Mouse (Mus musculus): ENCODE measurements around the gene Fancf.
A peak's percentile ranks its signal among the peaks of the same experiment; 100 is the strongest.

Fancf gene

DNA sequence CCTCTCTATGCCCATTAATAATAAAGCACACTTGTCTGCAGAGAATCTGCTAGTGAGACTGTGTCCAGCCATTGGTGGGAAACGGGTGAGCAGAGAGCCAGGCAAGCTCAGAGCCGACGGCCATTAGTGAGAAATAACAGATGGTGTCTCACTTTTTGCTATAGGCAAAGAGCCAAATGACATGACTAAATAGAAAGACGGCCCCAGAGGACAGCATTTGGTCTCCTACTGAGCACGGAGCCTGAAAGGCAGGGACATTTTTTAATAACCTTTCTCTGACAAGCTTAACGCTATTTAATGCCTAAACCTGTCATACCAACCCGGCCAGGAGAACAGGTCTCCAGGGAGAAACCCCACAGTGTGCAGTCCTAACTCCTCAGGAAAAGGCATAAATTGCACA lies 30.1 kb downstream of the Fancf start:
- peak; percentile 59 to 80 for DNase-seq

DNA sequence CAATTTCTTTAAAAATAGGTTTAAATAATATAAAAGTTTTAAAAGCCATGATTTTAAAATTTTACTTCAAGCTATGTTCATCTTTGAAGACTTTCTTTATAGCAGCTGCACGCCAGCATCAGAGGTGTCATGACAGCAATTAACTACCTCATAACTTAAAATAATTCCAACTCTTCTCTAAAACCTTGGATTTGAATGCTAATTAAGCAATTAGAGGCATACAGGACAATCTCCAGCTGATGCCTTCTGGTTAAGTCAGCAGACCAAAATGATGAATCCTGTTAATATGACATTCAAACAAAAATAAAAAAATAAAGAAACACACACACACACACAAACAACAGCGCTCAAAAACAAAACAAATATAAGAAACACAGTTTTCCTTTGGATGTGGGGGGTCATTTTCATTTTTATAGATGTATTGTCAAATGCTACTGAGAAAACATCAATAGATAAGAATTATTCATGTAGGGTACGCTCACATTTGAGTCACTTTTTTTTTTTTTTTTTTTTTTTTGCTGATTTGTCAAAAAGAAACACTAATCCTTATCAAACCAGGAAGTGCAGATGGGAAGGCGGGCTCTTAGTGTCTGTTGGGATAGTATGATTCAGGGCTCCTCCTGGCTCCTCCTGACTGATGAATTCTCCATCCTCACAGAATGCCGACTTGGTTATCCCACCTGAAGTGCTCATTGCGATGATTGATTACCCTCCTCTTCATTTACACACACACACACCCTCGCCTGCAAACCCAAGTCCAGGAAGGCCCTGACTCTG lies 38.3 kb downstream of the Fancf start:
- DNase-seq: no peak

DNA sequence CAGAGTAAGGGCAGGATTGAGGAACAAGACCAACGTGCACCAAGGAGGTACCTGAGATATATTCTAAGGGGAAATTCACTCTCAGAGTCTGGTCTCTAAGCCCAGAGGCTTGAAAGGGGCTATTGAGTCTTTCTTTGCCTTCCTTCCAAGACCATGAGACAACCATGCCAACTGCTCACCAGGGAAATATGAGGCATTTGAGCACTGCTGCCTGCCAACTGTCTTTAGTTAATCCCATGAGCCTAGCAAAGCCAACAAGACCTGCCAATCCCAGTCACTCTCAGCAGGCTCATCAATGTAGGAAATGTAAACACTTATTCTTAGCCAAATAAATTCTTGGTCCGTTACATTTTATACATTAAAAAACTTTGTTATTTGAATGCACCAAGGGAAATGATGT lies 40.6 kb downstream of the Fancf start:
- DNase-seq: peak; percentile 54 to 80

DNA sequence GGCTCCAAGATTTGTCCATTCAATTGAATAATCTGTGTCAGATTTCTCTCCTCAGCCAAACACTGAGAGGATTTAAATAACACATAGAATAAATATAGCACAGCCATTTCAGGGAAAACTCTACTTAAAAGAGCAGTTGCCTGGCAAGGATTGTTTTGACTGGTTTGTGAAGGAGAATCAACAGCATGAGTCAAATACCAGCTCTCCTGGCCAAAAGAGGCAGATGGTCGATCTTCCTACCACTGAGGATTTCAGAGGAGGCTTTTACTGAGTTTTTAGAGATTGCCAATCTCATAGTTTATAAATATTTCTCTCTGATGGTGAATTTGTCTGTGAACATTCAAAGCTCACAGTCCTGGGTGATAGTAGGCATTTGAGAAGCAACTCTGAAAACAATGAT lies 42.2 kb downstream of the Fancf start:
- DNase-seq: peak; percentile 43 to 79

DNA sequence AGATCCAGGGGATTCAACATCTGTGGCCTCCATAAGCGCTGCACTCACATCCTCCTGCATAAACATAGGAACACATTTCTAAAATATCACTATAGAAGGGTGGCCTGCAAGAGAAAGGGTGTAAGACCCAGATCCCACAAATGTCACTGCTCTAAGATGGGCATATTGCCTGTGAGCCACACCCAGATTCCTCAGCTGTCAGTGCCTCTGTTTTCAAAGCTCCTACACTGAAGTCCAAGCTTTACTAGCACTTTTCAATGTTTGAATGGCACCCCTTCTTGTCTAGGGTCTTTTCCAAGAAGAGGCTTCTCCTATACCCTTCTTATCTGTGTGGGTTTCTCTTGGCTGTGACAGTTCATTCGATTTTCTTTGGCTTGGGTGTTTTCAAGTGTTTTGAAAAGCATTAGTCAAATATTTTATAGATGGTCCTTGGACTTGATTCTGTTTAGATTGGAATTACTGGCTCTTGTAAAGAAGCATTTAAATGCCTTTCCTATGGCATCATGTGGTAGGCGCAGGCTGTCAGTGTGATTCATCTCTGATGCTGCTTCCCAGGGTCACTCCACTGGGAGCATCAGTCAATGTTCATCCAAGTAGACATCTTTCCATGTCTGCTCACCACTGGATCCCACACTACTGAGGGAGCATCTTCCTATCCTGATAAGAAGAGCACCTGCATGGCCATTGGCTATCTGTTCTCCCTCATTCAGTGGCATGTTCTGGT lies 43.7 kb downstream of the Fancf start:
- no peak for DNase-seq

DNA sequence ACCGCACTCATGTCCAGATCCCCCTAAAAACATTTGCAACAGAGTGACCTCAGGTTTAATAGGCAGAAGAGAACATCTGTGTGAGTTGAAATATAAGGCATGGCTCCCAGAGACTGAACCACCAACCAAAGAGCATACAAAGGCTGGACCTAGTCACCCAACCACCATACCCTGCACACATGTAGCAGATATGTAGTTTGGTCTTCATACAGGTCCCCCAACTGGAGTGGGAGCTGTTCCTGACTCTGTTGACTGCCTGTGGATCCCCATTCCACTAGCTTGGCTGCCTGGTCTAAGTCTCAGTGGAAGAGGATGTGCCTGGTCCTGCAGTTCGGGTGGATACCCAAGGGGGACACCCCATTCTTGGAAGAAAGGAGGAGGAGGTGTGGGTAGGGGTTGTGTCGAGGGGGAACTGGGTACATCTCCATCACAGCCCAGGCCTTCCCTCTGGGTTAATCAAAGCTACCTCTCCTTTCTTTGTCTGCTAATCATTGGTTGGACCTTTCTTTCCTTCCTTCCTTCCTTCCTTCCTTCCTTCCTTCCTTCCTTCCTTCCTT lies 45.7 kb downstream of the Fancf start:
- peak in 1 of 2 experiments; percentile 6 for DNase-seq

DNA sequence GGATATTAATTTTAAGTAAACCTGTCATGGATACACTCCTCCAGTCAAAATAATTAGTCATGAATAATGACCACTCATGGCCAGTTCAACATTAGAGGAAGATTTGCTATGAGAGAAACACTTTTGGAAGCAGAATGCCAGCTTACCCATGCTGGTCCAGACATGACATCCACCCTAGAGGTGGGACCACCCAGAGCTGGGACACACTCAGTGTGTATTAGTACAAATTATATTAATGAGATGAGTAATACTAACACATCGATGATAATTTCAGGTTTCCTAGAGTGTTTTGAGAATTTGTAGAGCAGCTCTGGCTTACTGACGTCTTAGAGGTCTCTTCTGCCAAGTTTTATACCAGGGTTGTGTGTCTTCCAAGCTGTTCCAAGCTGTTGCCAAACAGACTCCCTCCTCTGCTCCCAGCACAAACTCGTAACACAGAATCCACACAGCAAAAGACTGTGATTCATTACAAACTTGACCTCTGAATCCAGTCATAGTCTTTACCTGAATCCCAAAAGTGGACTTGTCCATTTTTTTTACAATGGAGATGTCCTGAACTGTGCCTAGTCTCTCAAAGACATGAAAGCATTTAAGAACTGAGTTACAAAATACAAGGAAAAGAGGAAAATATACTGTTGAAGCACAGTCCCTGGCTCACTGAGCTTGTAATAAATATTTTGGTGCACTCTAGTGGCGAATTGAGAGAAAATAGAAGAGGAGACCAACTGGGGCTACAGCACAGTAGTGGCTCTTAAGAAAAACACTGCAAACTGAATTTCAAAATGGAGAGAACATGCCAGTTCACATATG lies 46.4 kb downstream of the Fancf start:
- DNase-seq: peak; percentile 27 to 52
